10 mouse cellular contexts compared by ENCODE assay signal in genomic region chr6:58546816-58547215, GRCm38 (mm10). TPM values are rescaled to one million over a fixed set of nuclear protein-coding genes. Genes with fewer than 3 reads are reported as not detected.
DNase-seq lines count a peak whose midpoint lies in the region.
"Had no signal": no experiment of that assay in that cellular context is flagged by ENCODE, and none has a peak within 500 bp of the region (broad histone marks: within the 10 kb centered on the region; RNA-seq: fewer than 3 reads in every experiment).

No protein-coding gene starts in this region.

- H3K36me3 ChIP-seq in heart, embryonic 10.5 days = no peaks in the 10 kb centered on the region
- H3K36me3 ChIP-seq: embryonic facial prominence, embryonic 12.5 days; midbrain, embryonic 12.5 days had no signal

- no peaks in the 10 kb centered on the region for H3K27me3 ChIP-seq in heart, embryonic 10.5 days (ENCODE audit: insufficient read depth, poor library complexity, severe bottlenecking)
- H3K27me3 ChIP-seq: embryonic facial prominence, embryonic 12.5 days; midbrain, embryonic 12.5 days had no signal

- no peak overlapping the region for H3K4me3 ChIP-seq in heart, embryonic 10.5 days
- H3K4me3 ChIP-seq: embryonic facial prominence, embryonic 12.5 days; midbrain, embryonic 12.5 days had no signal

- H3K9me3 ChIP-seq in heart, embryonic 10.5 days = no peaks in the 10 kb centered on the region
- H3K9me3 ChIP-seq: embryonic facial prominence, embryonic 12.5 days; midbrain, embryonic 12.5 days had no signal

- H3K4me1 ChIP-seq in heart, embryonic 10.5 days = no peaks in the 10 kb centered on the region
- H3K4me1 ChIP-seq: embryonic facial prominence, embryonic 12.5 days; midbrain, embryonic 12.5 days had no signal

- DNase-seq in heart, adult 18-20 months = peak; percentile 35 to 71
- no peak for DNase-seq in heart, embryonic 10.5 days (ENCODE audit: low spot score)
- DNase-seq in B cell, adult 2 months = peak; percentile 60 to 62
- peak; percentile 70 for DNase-seq in adrenal gland, postnatal 10 days
- DNase-seq in embryo, embryonic 9.5 days (ENCODE audit: extremely low spot score) = peak; percentile 25
- peak; percentile 79 for DNase-seq in kidney, postnatal 4 days
- peak; percentile 33 for DNase-seq in lung, postnatal 25 days (ENCODE audit: low spot score)
- peak; percentile 26 for DNase-seq in thymus, postnatal 0 days (ENCODE audit: low spot score)

- H3K27ac ChIP-seq in heart, embryonic 10.5 days = no peak overlapping the region
- H3K27ac ChIP-seq: embryonic facial prominence, embryonic 12.5 days; midbrain, embryonic 12.5 days had no signal

- WGBS in heart, embryonic 10.5 days = 9% methylated on average over 4 of the region's 4 CpGs

RNA-seq across cellular contexts. Expression of gene Abcg2, which starts 37.5 kb away (rescaled TPM):
- total RNA-seq in heart, adult 18-20 months (2021) = 10 to 100 TPM; 24.4 to 32.2 TPM
- polyA plus RNA-seq in heart, embryonic 10.5 days (2016; fragmentation: Nextera tagmentation; extraction: Ambion mirVana) = 75.9 and 90.6 TPM in 2 replicates
- total RNA-seq in adrenal gland, postnatal 10 days (2021) = 10 to 100 TPM; 51.1 to 58.6 TPM
- 14.1 and 18.3 TPM in 2 replicates for polyA plus RNA-seq in thymus, postnatal 0 days (2015; fragmentation: Nextera tagmentation; extraction: Ambion mirVana)
